Mouse (Mus musculus): ENCODE measurements at regions not wholly inside any gene's neighbourhood (a gene's known extent, or its start where the extent isn't known, plus 50 kb on each side); places are given as distances from the start of the nearest gene placed in this dataset.
"Not testable (repeated sequence)": the region's sequence is repeated elsewhere in the genome, so short reads cannot be mapped to it uniquely, and the experiment has no call there.

DNA sequence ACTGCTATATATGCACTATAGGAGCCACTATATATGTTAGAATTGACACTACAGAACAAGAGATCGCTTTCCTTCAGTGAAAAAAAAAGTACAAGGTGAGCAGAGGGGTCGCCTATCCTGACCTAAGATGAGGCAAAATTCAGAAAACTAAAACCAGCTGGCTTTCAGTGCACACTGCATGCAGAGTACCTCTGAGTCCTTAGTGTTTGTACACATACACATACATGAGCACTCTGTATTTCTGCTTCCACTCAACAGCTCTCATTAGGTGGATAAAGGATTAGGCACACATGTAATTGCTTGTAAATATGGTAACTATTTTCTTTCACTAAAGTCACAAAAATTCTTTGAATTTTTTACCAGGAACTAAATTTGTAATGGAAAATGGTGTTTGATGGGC lies 251.5 kb upstream of the 1700008P02Rik start:
- Histone ChIP-seq H3K9ac (no peak overlapping the region), H3K9me3 (no peaks in the 10 kb centered on the region), H3K4me1 (no peaks in the 10 kb centered on the region), H3K4me2 (no peak overlapping the region), H3K36me3 (replicated peaks) (no peaks in the 10 kb centered on the region), H3K27ac (no peak overlapping the region), H3K4me3 (no peak overlapping the region), H3K27me3 (replicated peaks) (no peaks in the 10 kb centered on the region)
- peak; percentile 60; the same call in 1 of the 2 replicates for ATAC-seq (replicated peaks)
- 86% methylated on average over 2 of the region's 2 CpGs for WGBS

DNA sequence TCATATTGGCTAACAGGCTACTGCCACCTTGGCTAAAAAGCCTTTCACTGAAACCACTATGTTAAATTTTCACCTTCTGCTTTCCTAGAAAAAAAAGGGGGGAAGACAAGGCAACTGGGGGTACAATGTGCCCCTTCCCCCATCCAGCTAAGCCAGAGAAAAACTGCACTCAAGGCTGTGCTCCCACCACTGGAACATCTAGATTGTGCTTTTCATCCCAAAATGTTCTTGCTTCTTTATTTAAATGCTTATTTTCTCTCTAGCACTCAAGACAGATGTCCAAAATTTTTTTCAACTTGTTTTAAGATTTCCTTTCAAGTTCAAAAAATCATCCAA lies 245.9 kb upstream of the 1700008P02Rik start:
- H3K27ac ChIP-seq, result no peak overlapping the region
- no peaks in the 10 kb centered on the region for H3K4me1 ChIP-seq
- no peaks in the 10 kb centered on the region for H3K9me3 ChIP-seq
- ATAC-seq (replicated peaks), result no peak
- no peaks in the 10 kb centered on the region for H3K27me3 ChIP-seq (replicated peaks)
- no peak overlapping the region for H3K9ac ChIP-seq
- H3K4me3 ChIP-seq, result no peak overlapping the region
- no peaks in the 10 kb centered on the region for H3K36me3 ChIP-seq (replicated peaks)
- H3K4me2 ChIP-seq, result no peak overlapping the region

DNA sequence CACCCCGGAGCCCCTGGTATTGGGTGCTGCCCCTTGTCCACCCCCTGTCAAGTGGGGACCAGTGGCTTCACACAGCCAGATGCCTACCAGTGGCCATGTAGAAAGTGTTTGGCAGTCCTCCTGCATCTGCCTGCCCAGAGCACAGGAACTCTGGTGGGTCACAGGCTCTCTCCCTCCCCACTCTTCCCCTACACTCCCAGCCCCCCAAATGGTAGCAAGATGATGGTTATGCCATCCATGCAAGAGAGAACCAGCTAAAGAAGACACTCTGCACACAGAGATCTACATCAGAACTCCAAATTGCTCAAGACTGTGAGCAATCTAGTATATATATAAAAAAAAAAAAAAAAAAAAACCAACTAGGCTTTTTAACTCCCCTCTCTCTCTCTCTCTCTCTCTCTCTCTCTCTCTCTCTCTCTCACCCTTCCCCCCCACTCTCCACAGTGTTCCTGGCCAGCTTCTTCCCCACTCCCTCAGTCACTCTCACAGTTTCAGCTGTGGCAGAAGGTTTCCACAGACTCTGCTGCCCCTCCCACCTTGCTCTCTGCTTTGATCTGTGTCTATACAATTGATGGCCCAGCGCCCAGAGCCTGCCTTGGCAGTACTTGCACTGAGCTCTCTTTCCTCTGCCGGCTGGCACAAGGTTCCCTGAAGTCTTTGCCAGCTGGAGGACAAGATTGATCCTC lies 245.4 kb upstream of the 1700008P02Rik start:
- no peaks in the 10 kb centered on the region for H3K27me3 ChIP-seq (replicated peaks)
- 61% methylated on average over 3 of the region's 3 CpGs for WGBS
- H3K4me3 ChIP-seq, result no peak overlapping the region
- no peaks in the 10 kb centered on the region for H3K36me3 ChIP-seq (replicated peaks)
- H3K4me1 ChIP-seq, result no peaks in the 10 kb centered on the region
- H3K9ac ChIP-seq, result no peak overlapping the region
- peak; percentile 85 for ATAC-seq (replicated peaks)
- no peak overlapping the region for H3K4me2 ChIP-seq
- H3K27ac ChIP-seq, result no peak overlapping the region
- H3K9me3 ChIP-seq, result no peaks in the 10 kb centered on the region

DNA sequence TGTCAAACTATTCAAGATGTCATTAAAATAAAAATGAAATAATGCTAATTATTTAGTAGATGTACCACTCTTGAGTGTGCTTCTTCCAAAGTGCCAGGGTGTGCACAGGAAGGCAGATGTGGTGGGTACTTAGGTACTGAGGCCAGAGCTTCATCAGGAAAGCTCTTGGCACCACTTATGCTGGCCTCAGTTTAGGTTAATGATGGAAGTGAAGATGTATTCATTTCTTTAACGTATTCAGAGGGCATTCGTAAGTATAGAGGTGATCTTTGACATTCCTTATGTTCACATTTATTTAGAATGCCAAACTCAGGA lies 239.6 kb upstream of the 1700008P02Rik start:
- H3K27ac ChIP-seq, result 0 out of 2 replicates have a peak overlapping the region, but pooled peaks have one; percentile 2
- no peaks in the 10 kb centered on the region for H3K9me3 ChIP-seq
- H3K4me3 ChIP-seq, result no peak overlapping the region
- 68% methylated on average over 2 of the region's 2 CpGs for WGBS
- H3K27me3 ChIP-seq (replicated peaks), result no peaks in the 10 kb centered on the region
- peaks cover 4% of the 10 kb centered on the region; the same call in 1 of the 2 replicates for H3K4me1 ChIP-seq
- no peaks in the 10 kb centered on the region for H3K36me3 ChIP-seq (replicated peaks)
- no peak overlapping the region for H3K4me2 ChIP-seq
- H3K9ac ChIP-seq, result no peak overlapping the region
- ATAC-seq (replicated peaks), result peak; percentile 63

DNA sequence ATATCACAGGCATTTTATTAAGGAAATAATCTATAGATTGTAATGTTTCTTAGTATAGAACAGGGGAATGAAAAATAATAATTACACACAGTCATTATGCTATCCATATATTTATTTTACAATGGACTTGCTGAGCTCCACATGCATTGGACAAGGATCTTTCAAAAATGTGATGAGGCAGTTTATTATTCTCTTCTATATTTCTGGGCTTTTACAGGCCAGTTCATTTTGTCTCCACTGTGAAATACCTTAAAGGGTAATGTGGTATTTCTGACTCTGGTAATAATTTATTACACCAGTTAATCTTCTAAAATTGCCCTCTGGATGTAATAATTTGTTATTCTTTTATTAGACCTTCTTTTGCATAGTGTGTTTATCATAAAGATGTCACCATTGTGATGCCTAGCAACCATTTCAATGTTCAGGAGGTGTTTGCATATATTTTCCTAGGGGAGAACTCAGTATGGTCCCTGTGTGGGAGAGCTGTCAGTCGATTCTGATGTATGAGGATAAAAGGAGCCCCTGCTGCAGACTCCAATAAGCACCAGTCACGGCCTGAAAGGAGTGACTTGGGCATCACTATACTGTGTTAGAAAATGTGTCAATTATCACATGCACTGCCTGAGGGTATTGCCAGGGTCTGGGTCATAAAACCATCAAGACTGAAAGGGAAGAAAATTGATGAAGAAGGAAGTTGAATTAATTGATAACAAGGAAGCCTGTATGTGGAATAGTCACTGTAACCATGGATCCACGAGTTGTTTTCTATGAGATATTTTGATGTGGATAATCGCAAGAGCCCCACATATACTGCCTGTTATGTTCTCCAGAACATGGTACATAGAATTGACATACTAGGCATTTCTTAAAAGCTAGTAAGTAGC lies 239.0 kb upstream of the 1700008P02Rik start:
- peaks cover 4% of the 10 kb centered on the region; the same call in 1 of the 2 replicates for H3K4me1 ChIP-seq
- H3K27ac ChIP-seq, result 0 out of 2 replicates have a peak overlapping the region, but pooled peaks have one; percentile 25
- peak; percentile 99 for ATAC-seq (replicated peaks)
- H3K9me3 ChIP-seq, result no peaks in the 10 kb centered on the region
- WGBS, result 31% methylated on average over 4 of the region's 4 CpGs
- no peak overlapping the region for H3K9ac ChIP-seq
- no peak overlapping the region for H3K4me3 ChIP-seq
- no peak overlapping the region for H3K4me2 ChIP-seq
- H3K27me3 ChIP-seq (replicated peaks), result no peaks in the 10 kb centered on the region
- no peaks in the 10 kb centered on the region for H3K36me3 ChIP-seq (replicated peaks)

DNA sequence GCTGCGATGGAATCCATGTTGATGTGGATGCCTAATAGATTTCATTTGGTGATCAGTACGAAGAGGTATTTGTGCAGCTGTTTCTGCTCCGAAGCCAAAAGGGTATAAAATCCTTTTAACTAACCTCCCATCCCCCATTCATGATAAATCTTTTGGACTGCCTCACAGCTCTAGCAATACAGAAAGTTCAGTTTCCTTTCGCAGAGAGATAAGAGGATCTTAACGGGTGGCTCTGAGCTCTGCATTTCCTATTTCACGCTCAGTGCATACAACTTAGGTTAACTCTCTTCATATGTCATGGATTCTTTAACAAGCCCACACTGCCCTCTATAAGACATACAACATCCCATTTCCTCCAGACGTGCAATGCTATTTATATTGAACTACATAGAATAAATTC lies 199.1 kb upstream of the 1700008P02Rik start:
- no peak overlapping the region for H3K9ac ChIP-seq
- 0 out of 2 replicates have a peak, but pooled peaks have one; percentile 48 for ATAC-seq (replicated peaks)

DNA sequence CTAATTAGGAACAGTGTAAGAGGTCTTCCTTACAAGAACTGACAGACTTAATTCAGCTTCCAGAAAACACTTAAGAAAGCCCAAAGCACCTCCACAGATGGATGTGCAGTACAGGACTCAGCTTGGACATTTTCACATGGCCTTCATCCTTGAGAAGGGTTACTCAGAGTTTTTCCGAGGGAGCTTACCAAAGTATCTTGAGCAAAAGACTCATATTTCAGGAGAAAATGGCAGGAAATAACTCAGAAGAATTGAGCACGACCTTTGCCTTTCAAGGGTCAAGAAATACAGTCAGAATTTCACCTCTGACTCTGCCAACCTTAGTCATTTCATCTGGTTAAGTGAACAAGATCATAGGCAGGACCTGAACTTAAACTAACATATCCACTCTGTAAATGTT lies 192.1 kb upstream of the 1700008P02Rik start:
- Histone ChIP-seq H3K4me3 (no peak overlapping the region), H3K9ac (no peak overlapping the region), H3K4me1 (peaks cover 5% of the 10 kb centered on the region; the same call in 1 of the 2 replicates), H3K4me2 (no peak overlapping the region), H3K27ac (no peak overlapping the region), H3K27me3 (replicated peaks) (no peaks in the 10 kb centered on the region), H3K9me3 (no peaks in the 10 kb centered on the region), H3K36me3 (replicated peaks) (no peaks in the 10 kb centered on the region)
- WGBS, result 54% methylated on average over 2 of the region's 2 CpGs
- no peak for ATAC-seq (replicated peaks)

More for the DNA sequence above, 199.1 kb upstream of the 1700008P02Rik start:
- 64% methylated on average over 7 of the region's 7 CpGs for WGBS
- no peaks in the 10 kb centered on the region for H3K36me3 ChIP-seq (replicated peaks)
- H3K27me3 ChIP-seq (replicated peaks), result no peaks in the 10 kb centered on the region
- H3K4me2 ChIP-seq, result no peak overlapping the region
- H3K27ac ChIP-seq, result no peak overlapping the region
- no peaks in the 10 kb centered on the region for H3K4me1 ChIP-seq
- H3K9me3 ChIP-seq, result no peaks in the 10 kb centered on the region
- H3K4me3 ChIP-seq, result no peak overlapping the region

DNA sequence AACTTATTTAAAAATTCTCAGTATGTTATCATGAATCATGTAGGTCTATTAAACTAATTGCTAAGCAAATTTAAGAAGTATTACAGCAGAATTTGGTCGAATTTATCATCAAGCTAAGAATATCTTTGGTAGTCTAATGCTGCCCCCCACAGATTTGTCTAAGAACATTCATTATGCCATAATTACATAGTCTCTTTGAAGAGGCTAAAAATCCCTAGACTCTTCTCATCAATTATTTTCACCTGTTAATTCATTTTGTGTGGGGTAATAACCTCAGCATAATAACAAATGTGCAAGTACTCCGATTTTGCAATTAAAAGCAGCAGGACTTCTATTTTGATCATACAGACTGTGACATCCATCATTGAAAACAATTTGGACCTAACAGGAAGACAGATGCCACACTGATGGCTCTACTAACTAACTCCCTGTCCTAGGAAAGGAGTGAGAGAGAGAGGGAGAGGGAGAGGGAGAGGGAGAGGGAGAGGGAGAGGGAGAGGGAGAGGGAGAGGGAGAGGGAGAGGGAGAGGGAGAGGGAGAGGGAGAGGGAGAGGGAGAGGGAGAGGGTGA lies 189.2 kb upstream of the 1700008P02Rik start:
- no peak overlapping the region for H3K4me2 ChIP-seq
- no peaks in the 10 kb centered on the region for H3K27me3 ChIP-seq (replicated peaks)
- H3K4me1 ChIP-seq, result peaks cover 18% of the 10 kb centered on the region
- no peak overlapping the region for H3K4me3 ChIP-seq
- H3K27ac ChIP-seq, result no peak overlapping the region
- ATAC-seq (replicated peaks), result 0 out of 2 replicates have a peak, but pooled peaks have one; percentile 27
- H3K36me3 ChIP-seq (replicated peaks), result no peaks in the 10 kb centered on the region
- H3K9me3 ChIP-seq, result no peaks in the 10 kb centered on the region
- no peak overlapping the region for H3K9ac ChIP-seq
- WGBS, result 33% methylated on average over 2 of the region's 2 CpGs

DNA sequence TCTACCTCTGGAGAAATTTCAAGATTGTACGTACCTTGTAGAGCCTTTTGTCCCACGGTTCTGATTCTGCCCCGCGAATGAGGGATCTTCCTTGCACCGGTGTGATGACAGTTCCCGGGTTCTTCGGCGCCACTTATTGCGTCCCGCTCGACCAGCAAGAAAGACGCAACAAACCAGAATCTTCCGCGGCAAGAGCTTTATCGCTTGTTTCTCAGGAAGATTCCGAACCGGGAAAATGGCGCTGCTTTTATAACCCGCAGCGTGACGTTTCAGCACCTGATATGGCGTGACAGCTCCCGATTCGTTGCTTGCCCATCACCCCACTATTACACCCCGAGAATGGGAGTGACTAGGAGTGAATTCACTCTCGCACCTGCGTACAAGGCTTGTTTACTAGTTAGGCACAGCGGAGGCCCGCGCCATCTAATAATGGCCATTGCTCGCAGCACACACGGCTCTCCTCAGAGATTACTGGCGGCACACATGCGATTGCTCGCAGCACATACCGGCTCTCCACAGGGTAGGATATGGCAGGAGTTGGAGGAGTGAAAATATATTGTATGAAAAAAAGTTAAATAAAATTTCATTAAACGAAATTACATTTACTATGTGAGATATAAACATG lies 180.0 kb upstream of the 1700008P02Rik start:
- not testable (repeated sequence) for H3K27me3 ChIP-seq (replicated peaks); H3K27ac ChIP-seq; H3K36me3 ChIP-seq (replicated peaks); ATAC-seq (replicated peaks); H3K9me3 ChIP-seq; H3K4me1 ChIP-seq; H3K4me2 ChIP-seq; H3K9ac ChIP-seq; H3K4me3 ChIP-seq
- 97% methylated on average over 35 of the region's 37 CpGs for WGBS

DNA sequence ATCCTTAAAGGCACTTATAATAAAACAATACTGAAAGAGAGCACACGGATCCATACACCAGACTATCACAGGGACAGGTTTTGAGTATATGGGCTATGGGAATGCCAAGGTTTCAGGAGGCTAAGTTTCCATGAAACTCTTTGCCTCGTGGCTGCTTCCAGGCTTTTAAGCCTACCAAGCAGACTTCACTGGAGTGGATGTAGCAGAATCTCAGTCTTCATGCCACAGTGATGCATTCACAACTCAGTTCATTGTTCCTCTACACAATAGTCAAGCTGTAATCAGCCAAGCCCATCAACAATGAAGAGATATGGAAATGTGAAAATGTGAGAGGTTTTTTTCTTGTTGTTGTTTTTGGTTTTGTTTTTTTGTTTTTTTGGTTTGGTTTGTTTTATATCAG lies 148.3 kb upstream of the 1700008P02Rik start:
- WGBS, result 70% methylated on average over 2 of the region's 2 CpGs
- no peak overlapping the region for H3K4me2 ChIP-seq

DNA sequence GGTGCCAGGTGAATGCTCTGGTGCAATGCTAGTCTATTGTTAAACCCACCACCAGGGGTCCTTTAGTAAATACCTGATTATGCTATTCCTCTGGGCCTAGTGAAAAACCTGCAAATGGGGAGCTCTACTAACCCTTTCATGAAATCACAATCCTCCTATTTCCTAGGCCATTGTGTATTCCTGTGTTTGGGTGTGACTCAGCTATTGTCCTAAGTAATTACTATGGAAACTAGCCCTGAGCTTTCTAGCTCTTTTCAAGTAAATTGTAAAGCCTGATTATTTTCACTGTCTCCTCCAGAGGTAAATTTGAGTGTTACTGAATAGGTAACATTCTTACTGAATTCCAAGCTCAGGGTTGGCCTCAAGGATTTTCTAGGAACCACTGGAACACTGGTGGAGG lies 147.8 kb upstream of the 1700008P02Rik start:
- not testable (repeated sequence) for H3K36me3 ChIP-seq (replicated peaks); H3K4me3 ChIP-seq; H3K27me3 ChIP-seq (replicated peaks); H3K9ac ChIP-seq; H3K9me3 ChIP-seq; H3K4me2 ChIP-seq; ATAC-seq (replicated peaks); H3K4me1 ChIP-seq; H3K27ac ChIP-seq

More for the DNA sequence above, 148.3 kb upstream of the 1700008P02Rik start:
- Histone ChIP-seq H3K4me1 (no peaks in the 10 kb centered on the region), H3K4me3 (no peak overlapping the region), H3K9me3 (no peaks in the 10 kb centered on the region), H3K36me3 (replicated peaks) (no peaks in the 10 kb centered on the region), H3K9ac (no peak overlapping the region), H3K27me3 (replicated peaks) (no peaks in the 10 kb centered on the region), H3K27ac (no peak overlapping the region)
- no peak for ATAC-seq (replicated peaks)

DNA sequence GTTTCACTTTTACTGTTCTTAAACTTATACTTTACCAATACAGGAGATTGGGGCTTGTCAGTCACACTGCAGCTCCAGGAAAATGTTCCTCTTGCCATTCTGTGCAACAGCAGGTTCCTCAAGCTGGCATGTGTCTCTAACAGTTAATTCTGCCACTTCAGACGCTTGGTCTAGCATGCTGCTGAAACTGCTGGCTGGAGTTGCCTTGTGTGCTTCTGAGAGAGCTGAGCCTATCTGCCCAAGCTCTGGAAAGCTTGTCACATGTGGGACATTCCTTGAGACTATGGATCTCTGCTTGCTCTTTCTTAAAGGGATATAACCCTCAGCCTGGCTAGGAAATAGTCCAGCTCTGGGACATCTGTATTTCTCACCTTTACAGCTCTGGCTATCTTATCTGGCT lies 138.9 kb upstream of the 1700008P02Rik start:
- no peak overlapping the region for H3K4me2 ChIP-seq
- no peaks in the 10 kb centered on the region for H3K4me1 ChIP-seq
- no peaks in the 10 kb centered on the region for H3K36me3 ChIP-seq (replicated peaks)
- H3K9me3 ChIP-seq, result no peaks in the 10 kb centered on the region
- no peak overlapping the region for H3K4me3 ChIP-seq
- no peak overlapping the region for H3K27ac ChIP-seq
- WGBS, result 47% methylated on average over 1 of the region's 1 CpGs
- H3K9ac ChIP-seq, result no peak overlapping the region
- ATAC-seq (replicated peaks), result no peak
- H3K27me3 ChIP-seq (replicated peaks), result no peaks in the 10 kb centered on the region

All from midbrain, embryonic 15.5 days (tissue).